In genomic region chr11:98769007-98769954, GRCm38 (mm10) we compare ENCODE assay signal across 9 mouse cellular contexts. TPM values are rescaled to one million over a fixed set of nuclear protein-coding genes. Genes with fewer than 3 reads are reported as not detected.
DNase-seq lines count a peak whose midpoint lies in the region; ATAC-seq and TF ChIP-seq lines count a peak whose summit lies in the region.
"Had no signal": no experiment of that assay in that cellular context is flagged by ENCODE, and none has a peak within 500 bp of the region (broad histone marks: within the 10 kb centered on the region; RNA-seq: fewer than 3 reads in every experiment).

No protein-coding gene starts in this region.

- H3K4me2 ChIP-seq in forebrain, embryonic 14.5 days (ENCODE audit: low read length), result peak overlapping the region; percentile 40; the same call in 1 of the 2 replicates
- peak overlapping the region; percentile 80 for H3K4me2 ChIP-seq in liver, embryonic 16.5 days (ENCODE audit: low read depth, low read length)
- no peak overlapping the region for H3K4me2 ChIP-seq in intestine, postnatal 0 days (replicated peaks; ENCODE audit: low read depth)

- 89% methylated on average over 25 of the region's 25 CpGs for WGBS in forebrain, embryonic 14.5 days
- WGBS in liver, embryonic 16.5 days (ENCODE audit: insufficient replicate concordance), result 62% methylated on average over 25 of the region's 25 CpGs
- 76% methylated on average over 25 of the region's 25 CpGs for WGBS in intestine, postnatal 0 days

- H3K4me1 ChIP-seq in MEL (ENCODE audit: control insufficient read depth in 1 of 2, insufficient read depth in 2 of 2, low read length in 2 of 2), result peaks cover 38 to 60% of the 10 kb centered on the region in 2 experiments
- H3K4me1 ChIP-seq in forebrain, embryonic 14.5 days (ENCODE audit: control insufficient read depth, insufficient read depth, low read length), result peaks cover 49% of the 10 kb centered on the region
- peaks cover 82% of the 10 kb centered on the region for H3K4me1 ChIP-seq in liver, embryonic 16.5 days (ENCODE audit: control insufficient read depth, low read depth, low read length)
- H3K4me1 ChIP-seq in intestine, postnatal 0 days (replicated peaks; ENCODE audit: control insufficient read depth, insufficient read depth, low read length), result peaks cover 21% of the 10 kb centered on the region

- ATAC-seq in forebrain, embryonic 14.5 days, result no peak
- no peak for ATAC-seq in liver, embryonic 16.5 days (ENCODE audit: low read depth)
- no peak for ATAC-seq in intestine, postnatal 0 days

- H3K79me2 ChIP-seq in MEL (ENCODE audit: control insufficient read depth, insufficient read depth, low read length, poor library complexity), result no peaks in the 10 kb centered on the region; the same call in 1 of the 2 replicates

- peak overlapping the region; percentile 59 for H3K27ac ChIP-seq in MEL (ENCODE audit: control insufficient read depth, low read depth, low read length)
- H3K27ac ChIP-seq in forebrain, embryonic 14.5 days (ENCODE audit: low read depth, low read length), result peak overlapping the region; percentile 85
- peak overlapping the region; percentile 89 for H3K27ac ChIP-seq in liver, embryonic 16.5 days (ENCODE audit: low read length)
- H3K27ac ChIP-seq in intestine, postnatal 0 days (ENCODE audit: low read depth, low read length), result no peak overlapping the region; the same call in 1 of the 2 replicates

- TF ChIP-seq POLR2A in MEL (IDR thresholded peaks at IDR 0.05; ENCODE audit: control insufficient read depth in 1 of 2, insufficient read depth in 1 of 2, low read depth in 1 of 2, low read length in 2 of 2, poor library complexity in 1 of 2), result no peak

- H3K4me3 ChIP-seq in MEL (ENCODE audit: control insufficient read depth in 1 of 2, insufficient read depth in 1 of 2, low read depth in 2 of 2, low read length in 2 of 2), result no peak overlapping the region
- no peak overlapping the region for H3K4me3 ChIP-seq in forebrain, embryonic 14.5 days (ENCODE audit: low read depth, low read length)
- peak overlapping the region; percentile 58 for H3K4me3 ChIP-seq in liver, embryonic 16.5 days (ENCODE audit: low read depth, low read length)
- no peak overlapping the region for H3K4me3 ChIP-seq in intestine, postnatal 0 days (ENCODE audit: low read depth, low read length)

- intact Hi-C loops in left cerebral cortex, postnatal 25 days (cut with DNase I), result no loop called here

- no peak for TF ChIP-seq CTCF in MEL (IDR thresholded peaks at IDR 0.05 in 2 of 3, conservative IDR thresholded peaks at IDR 0.05 in 1 of 3; ENCODE audit: control insufficient read depth in 1 of 3, insufficient read depth in 1 of 3, low read depth in 2 of 3, low read length in 3 of 3, poor library complexity in 1 of 3, severe bottlenecking in 1 of 3)
- TF ChIP-seq CTCF in intestine, postnatal 0 days (IDR thresholded peaks at IDR 0.05; ENCODE audit: low read depth), result no peak

- no peaks in the 10 kb centered on the region for H3K9me3 ChIP-seq in MEL (replicated peaks; ENCODE audit: insufficient read depth, low read length)
- H3K9me3 ChIP-seq in forebrain, embryonic 14.5 days (replicated peaks; ENCODE audit: control insufficient read depth, low read length), result no peaks in the 10 kb centered on the region
- no peaks in the 10 kb centered on the region for H3K9me3 ChIP-seq in liver, embryonic 16.5 days (replicated peaks; ENCODE audit: control insufficient read depth, low read length)
- no peaks in the 10 kb centered on the region for H3K9me3 ChIP-seq in intestine, postnatal 0 days (ENCODE audit: control insufficient read depth)

- no peak for TF ChIP-seq EP300 in MEL (IDR thresholded peaks at IDR 0.05; ENCODE audit: low read depth in 1 of 2, low read length in 2 of 2)

- H3K36me3 ChIP-seq in MEL (ENCODE audit: control insufficient read depth in 1 of 2, insufficient read depth in 2 of 2, low read length in 2 of 2), result peaks cover 0 to 51% of the 10 kb centered on the region in 2 experiments; a peak in 2 of 4 replicates
- peaks cover 58% of the 10 kb centered on the region for H3K36me3 ChIP-seq in forebrain, embryonic 14.5 days (ENCODE audit: control insufficient read depth, insufficient read depth, low read length)
- 0 out of 2 replicates have a peak, but pooled peaks cover 3% of the 10 kb centered on the region for H3K36me3 ChIP-seq in liver, embryonic 16.5 days (ENCODE audit: control insufficient read depth, insufficient read depth)
- H3K36me3 ChIP-seq in intestine, postnatal 0 days (ENCODE audit: control insufficient read depth, insufficient read depth), result peaks cover 49% of the 10 kb centered on the region

- peak; percentile 28 for DNase-seq in kidney, adult 11 months
- no peak for DNase-seq in kidney, adult 9 months
- DNase-seq in MEL (ENCODE audit: low read depth, low spot score), result peak; percentile 28
- DNase-seq in forebrain, embryonic 14.5 days (ENCODE audit: low spot score), result no peak
- DNase-seq in left cerebral cortex, postnatal 25 days (ENCODE audit: low spot score in 2 of 2), result no peak
- DNase-seq in left cerebral cortex, adult 11 months (ENCODE audit: low spot score), result no peak
- DNase-seq: thymus, postnatal 4 days had no signal

- H3K27me3 ChIP-seq in MEL (ENCODE audit: control insufficient read depth in 1 of 2, insufficient read depth in 2 of 2, low read length in 2 of 2), result no peaks in the 10 kb centered on the region
- H3K27me3 ChIP-seq in forebrain, embryonic 14.5 days (replicated peaks; ENCODE audit: control insufficient read depth, insufficient read depth, low read length), result no peaks in the 10 kb centered on the region
- no peaks in the 10 kb centered on the region for H3K27me3 ChIP-seq in liver, embryonic 16.5 days (ENCODE audit: control insufficient read depth, insufficient read depth, low read depth, low read length)
- no peaks in the 10 kb centered on the region for H3K27me3 ChIP-seq in intestine, postnatal 0 days (replicated peaks; ENCODE audit: control insufficient read depth, insufficient read depth, low read length)

- peak overlapping the region; percentile 43 for H3K9ac ChIP-seq in MEL (ENCODE audit: control insufficient read depth, low read depth, low read length, poor library complexity, severe bottlenecking)
- no peak overlapping the region; the same call in 1 of the 2 replicates for H3K9ac ChIP-seq in forebrain, embryonic 14.5 days (ENCODE audit: low read length)
- H3K9ac ChIP-seq in liver, embryonic 16.5 days (ENCODE audit: low read depth, low read length), result peak overlapping the region; percentile 69
- no peak overlapping the region; the same call in 1 of the 2 replicates for H3K9ac ChIP-seq in intestine, postnatal 0 days (ENCODE audit: low read depth, low read length)

- TF ChIP-seq RAD21 in MEL (IDR thresholded peaks at IDR 0.05; ENCODE audit: low read depth, low read length), result no peak

TF ChIP-seq in MEL, 35 proteins besides CTCF, POLR2A, EP300 and RAD21 (continues in another document):
- 0 out of 2 replicates have a peak, but pooled peaks have one; percentile 0 for TF ChIP-seq POLR2AphosphoS2 (IDR thresholded peaks at IDR 0.05; ENCODE audit: low read length)

RNA-seq across cellular contexts. Expression of gene Nr1d1, which starts 5.9 kb away (rescaled TPM):
- total RNA-seq in MEL (2012; rRNA removed), result 1.9 and 2.0 TPM in 2 replicates
- 1 to 10 TPM in 1 of 2 experiments, not detected in 1; 5.6 TPM for polyA plus RNA-seq in MEL (2012; ENCODE audit: insufficient read depth in 1 of 2, insufficient read length in 2 of 2, low read depth in 1 of 2, low replicate concordance in 2 of 2, missing spikeins in 1 of 2)
- 2.2 and 3.1 TPM in 2 replicates for polyA plus RNA-seq in forebrain, embryonic 14.5 days (2014; fragmentation: Nextera tagmentation; extraction: Ambion mirVana)
- polyA plus RNA-seq in liver, embryonic 16.5 days (2015; fragmentation: Nextera tagmentation; extraction: Ambion mirVana), result 0.65 and 0.66 TPM in 2 replicates
- 4.1 and 5.1 TPM in 2 replicates for polyA plus RNA-seq in intestine, postnatal 0 days (2015; fragmentation: Nextera tagmentation; extraction: Ambion mirVana)
- 100 to 1,000 TPM in 1 of 2 experiments, 10 to 100 TPM in 1; 92.5 to 121 TPM for total RNA-seq in left cerebral cortex, postnatal 25 days (2021)

RNA-seq across cellular contexts. Expression of gene Msl1, which starts 26.0 kb away (rescaled TPM):
- 35.0 and 37.1 TPM in 2 replicates for total RNA-seq in MEL (2012; rRNA removed)
- 10 to 100 TPM in 1 of 2 experiments, not detected in 1; 49.4 TPM for polyA plus RNA-seq in MEL (2012; ENCODE audit: insufficient read depth in 1 of 2, insufficient read length in 2 of 2, low read depth in 1 of 2, low replicate concordance in 2 of 2, missing spikeins in 1 of 2)
- 19.3 and 20.5 TPM in 2 replicates for polyA plus RNA-seq in forebrain, embryonic 14.5 days (2014; fragmentation: Nextera tagmentation; extraction: Ambion mirVana)
- polyA plus RNA-seq in liver, embryonic 16.5 days (2015; fragmentation: Nextera tagmentation; extraction: Ambion mirVana), result 4.9 and 5.3 TPM in 2 replicates
- polyA plus RNA-seq in intestine, postnatal 0 days (2015; fragmentation: Nextera tagmentation; extraction: Ambion mirVana), result 12.6 and 15.1 TPM in 2 replicates
- 100 to 1,000 TPM; 190 to 193 TPM for total RNA-seq in left cerebral cortex, postnatal 25 days (2021)

RNA-seq across cellular contexts. Expression of gene Thra, which starts 28.8 kb away (rescaled TPM):
- 22.0 and 29.6 TPM in 2 replicates for total RNA-seq in MEL (2012; rRNA removed)
- polyA plus RNA-seq in MEL (2012; ENCODE audit: insufficient read depth in 1 of 2, insufficient read length in 2 of 2, low read depth in 1 of 2, low replicate concordance in 2 of 2, missing spikeins in 1 of 2), result 10 to 100 TPM in 1 of 2 experiments, not detected in 1; 50.9 TPM
- 164 and 199 TPM in 2 replicates for polyA plus RNA-seq in forebrain, embryonic 14.5 days (2014; fragmentation: Nextera tagmentation; extraction: Ambion mirVana)
- polyA plus RNA-seq in liver, embryonic 16.5 days (2015; fragmentation: Nextera tagmentation; extraction: Ambion mirVana), result 6.5 and 7.7 TPM in 2 replicates
- 32.4 and 39.1 TPM in 2 replicates for polyA plus RNA-seq in intestine, postnatal 0 days (2015; fragmentation: Nextera tagmentation; extraction: Ambion mirVana)
- total RNA-seq in left cerebral cortex, postnatal 25 days (2021), result 100 to 1,000 TPM; 719 to 771 TPM

RNA-seq across cellular contexts. Expression of gene Casc3, which starts 35.4 kb away (rescaled TPM):
- 18.2 and 20.9 TPM in 2 replicates for total RNA-seq in MEL (2012; rRNA removed)
- 10 to 100 TPM; 58.6 to 61.0 TPM for polyA plus RNA-seq in MEL (2012; ENCODE audit: insufficient read depth in 1 of 2, insufficient read length in 2 of 2, low read depth in 1 of 2, low replicate concordance in 2 of 2, missing spikeins in 1 of 2)
- polyA plus RNA-seq in forebrain, embryonic 14.5 days (2014; fragmentation: Nextera tagmentation; extraction: Ambion mirVana), result 41.0 and 45.0 TPM in 2 replicates
- polyA plus RNA-seq in liver, embryonic 16.5 days (2015; fragmentation: Nextera tagmentation; extraction: Ambion mirVana), result 11.6 and 13.6 TPM in 2 replicates
- 10.8 and 12.4 TPM in 2 replicates for polyA plus RNA-seq in intestine, postnatal 0 days (2015; fragmentation: Nextera tagmentation; extraction: Ambion mirVana)
- 10 to 100 TPM; 53.9 to 54.7 TPM for total RNA-seq in left cerebral cortex, postnatal 25 days (2021)

RNA-seq across cellular contexts. Expression of gene Med24, which starts 40.0 kb away (rescaled TPM):
- total RNA-seq in MEL (2012; rRNA removed), result 37.5 and 41.4 TPM in 2 replicates
- polyA plus RNA-seq in MEL (2012; ENCODE audit: insufficient read depth in 1 of 2, insufficient read length in 2 of 2, low read depth in 1 of 2, low replicate concordance in 2 of 2, missing spikeins in 1 of 2), result 10 to 100 TPM in 1 of 2 experiments, not detected in 1; 89.8 TPM
- polyA plus RNA-seq in forebrain, embryonic 14.5 days (2014; fragmentation: Nextera tagmentation; extraction: Ambion mirVana), result 76.0 and 85.9 TPM in 2 replicates
- polyA plus RNA-seq in liver, embryonic 16.5 days (2015; fragmentation: Nextera tagmentation; extraction: Ambion mirVana), result 22.8 and 23.8 TPM in 2 replicates
- polyA plus RNA-seq in intestine, postnatal 0 days (2015; fragmentation: Nextera tagmentation; extraction: Ambion mirVana), result 14.7 and 18.5 TPM in 2 replicates
- 100 to 1,000 TPM; 116 to 131 TPM for total RNA-seq in left cerebral cortex, postnatal 25 days (2021)

Comparison
In these comparisons a context has a peak if more than half of its experiments do, and no peak if none do; other contexts are left out.
1. DNase-seq: peak in kidney, adult 11 months (single experiment) and MEL (single experiment); none in kidney, adult 9 months (single experiment), forebrain, embryonic 14.5 days (single experiment), left cerebral cortex, postnatal 25 days (0 of 2) and left cerebral cortex, adult 11 months (single experiment).
2. H3K9ac ChIP-seq: peak in MEL (single experiment) and liver, embryonic 16.5 days (single experiment); none in forebrain, embryonic 14.5 days (single experiment) and intestine, postnatal 0 days (single experiment).